Mouse (Mus musculus): ENCODE data around the gene Fxr2. TPM values are rescaled to one million over a fixed set of nuclear protein-coding genes. Genes with fewer than 3 reads are reported as not detected.

The Fxr2 gene
- polyA plus RNA-seq, 1 experiment from 2014 or later, result 23.4 TPM

- Histone ChIP-seq H3K4me1 (peaks cover 48% of the 10 kb centered on the region), H3K27ac (peak overlapping the region; percentile 98), H3K4me2 (peak overlapping the region; percentile 86), H3K36me3 (peaks cover 22% of the 10 kb centered on the region), H3K4me3 (peak overlapping the region; percentile 98), H3K9me3 (replicated peaks) (no peaks in the 10 kb centered on the region), H3K27me3 (replicated peaks) (no peaks in the 10 kb centered on the region), H3K9ac (peak overlapping the region; percentile 99)
- WGBS (ENCODE audit: insufficient replicate concordance), result under 1% methylated on average over 42 of the region's 50 CpGs
- ATAC-seq, result peak; percentile 60
These were observed 507 bp downstream of the Fxr2 start for GRCm38 (mm10) chr11:69633128-69633866.

DNA sequence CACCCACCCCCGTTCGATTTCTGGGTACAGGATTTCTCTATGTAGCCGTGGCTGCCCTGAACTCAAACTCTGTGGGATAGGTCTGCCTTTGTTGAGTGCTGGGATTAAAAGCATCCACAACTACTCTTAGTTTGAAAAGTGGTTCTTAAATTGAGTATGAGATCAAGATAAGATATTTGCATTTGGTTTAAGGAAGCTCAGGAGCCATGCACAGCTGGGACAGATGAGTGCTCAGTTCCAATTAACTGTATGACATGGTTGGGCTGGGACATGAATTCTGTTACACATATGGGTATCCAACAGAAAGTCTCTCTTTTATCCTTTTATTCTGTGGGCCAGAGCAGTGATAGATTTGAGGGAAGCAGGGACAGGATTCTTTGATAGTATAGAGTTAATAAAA, 2.7 kb downstream of the Fxr2 start:
- 82% methylated on average over 3 of the region's 3 CpGs for WGBS (ENCODE audit: insufficient replicate concordance)
- H3K27me3 ChIP-seq (replicated peaks), result no peaks in the 10 kb centered on the region
- no peak for ATAC-seq
- peak overlapping the region; percentile 40; the same call in 1 of the 2 replicates for H3K27ac ChIP-seq
- H3K9me3 ChIP-seq (replicated peaks), result no peaks in the 10 kb centered on the region
- peak overlapping the region; percentile 86 for H3K4me2 ChIP-seq
- H3K36me3 ChIP-seq, result peaks cover 39% of the 10 kb centered on the region
- no peak overlapping the region for H3K4me3 ChIP-seq
- H3K9ac ChIP-seq, result peak overlapping the region; percentile 31; the same call in 1 of the 2 replicates
- peaks cover 45% of the 10 kb centered on the region for H3K4me1 ChIP-seq

- H3K9ac ChIP-seq, result no peak overlapping the region
- H3K4me1 ChIP-seq, result no peaks in the 10 kb centered on the region
- no peaks in the 10 kb centered on the region for H3K9me3 ChIP-seq (replicated peaks)
- H3K27ac ChIP-seq, result no peak overlapping the region
- peaks cover 99% of the 10 kb centered on the region for H3K36me3 ChIP-seq
- no peak overlapping the region for H3K4me2 ChIP-seq
- H3K27me3 ChIP-seq (replicated peaks), result no peaks in the 10 kb centered on the region
- ATAC-seq, result no peak
- no peak overlapping the region for H3K4me3 ChIP-seq
- WGBS (ENCODE audit: insufficient replicate concordance), result 90% methylated on average over 5 of the region's 5 CpGs
These were observed 13.1 kb downstream of the Fxr2 start for GRCm38 (mm10) chr11:69645860-69646259.

GRCm38 (mm10) chr11:69653399-69653798, 20.6 kb downstream of the Fxr2 start:
- H3K27me3 ChIP-seq (replicated peaks), result no peaks in the 10 kb centered on the region
- H3K4me1 ChIP-seq, result peaks cover 45% of the 10 kb centered on the region
- H3K27ac ChIP-seq, result no peak overlapping the region
- WGBS (ENCODE audit: insufficient replicate concordance), result 73% methylated on average over 5 of the region's 5 CpGs
- ATAC-seq, result no peak
- no peak overlapping the region for H3K9ac ChIP-seq
- H3K4me3 ChIP-seq, result no peak overlapping the region
- no peak overlapping the region for H3K4me2 ChIP-seq
- H3K36me3 ChIP-seq, result peaks cover 91% of the 10 kb centered on the region
- no peaks in the 10 kb centered on the region for H3K9me3 ChIP-seq (replicated peaks)

DNA sequence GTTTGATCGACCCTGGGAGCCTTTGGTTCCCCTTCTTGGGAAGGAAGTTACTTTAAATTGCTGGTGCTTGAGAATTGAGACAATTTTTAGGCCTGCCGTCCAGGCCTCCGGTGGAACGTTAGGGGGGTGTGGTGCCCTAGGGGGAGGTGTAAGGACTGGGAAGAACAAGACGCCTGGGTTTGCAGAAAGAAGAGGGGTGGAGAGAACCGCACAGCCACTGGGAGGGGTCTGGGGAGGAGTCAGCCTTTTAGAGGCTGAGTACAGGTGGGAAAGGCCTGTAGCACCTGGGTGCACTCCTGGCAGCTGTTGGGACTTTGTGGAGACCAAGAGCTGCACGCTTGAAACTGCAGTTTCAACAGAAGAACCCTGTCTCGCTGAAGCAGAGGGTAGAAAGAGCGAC, 22.0 kb downstream of the Fxr2 start:
- ATAC-seq, result no peak
- 43% methylated on average over 9 of the region's 9 CpGs for WGBS (ENCODE audit: insufficient replicate concordance)
- H3K36me3 ChIP-seq, result peaks cover 89% of the 10 kb centered on the region
- no peaks in the 10 kb centered on the region for H3K27me3 ChIP-seq (replicated peaks)
- H3K4me2 ChIP-seq, result no peak overlapping the region
- no peaks in the 10 kb centered on the region for H3K9me3 ChIP-seq (replicated peaks)
- no peak overlapping the region for H3K9ac ChIP-seq
- H3K4me3 ChIP-seq, result no peak overlapping the region
- H3K27ac ChIP-seq, result peak overlapping the region; percentile 22; the same call in 1 of the 2 replicates
- H3K4me1 ChIP-seq, result peaks cover 45% of the 10 kb centered on the region

GRCm38 (mm10) chr11:69655264-69656064, 22.7 kb downstream of the Fxr2 start, which contains the start of gene Sox15:
Gene Sox15 (plus strand): TSS chr11:69655314.
- no peak within 1 kb of the TSS for H3K4me3 ChIP-seq
- H3K9me3 ChIP-seq (replicated peaks), result no peaks in the 10 kb centered on the region
- H3K36me3 ChIP-seq, result peaks cover 88% of the 10 kb centered on the region
- H3K27ac ChIP-seq, result peak within 1 kb of the TSS; percentile 34
- H3K4me1 ChIP-seq, result peaks cover 47% of the 10 kb centered on the region
- WGBS (ENCODE audit: insufficient replicate concordance), result 42% methylated on average over 34 of the region's 34 CpGs
- peak within 1 kb of the TSS; percentile 13; the same call in 1 of the 2 replicates for H3K9ac ChIP-seq
- ATAC-seq, result peak; percentile 63; the same call in 1 of the 2 replicates
- H3K27me3 ChIP-seq (replicated peaks), result no peaks in the 10 kb centered on the region
- no peak within 1 kb of the TSS for H3K4me2 ChIP-seq

GRCm38 (mm10) chr11:69656065-69656455, 23.3 kb downstream of the Fxr2 start:
- Histone ChIP-seq H3K9ac (peak overlapping the region; percentile 40; the same call in 1 of the 2 replicates), H3K4me3 (no peak overlapping the region), H3K4me1 (peaks cover 53% of the 10 kb centered on the region), H3K27me3 (replicated peaks) (no peaks in the 10 kb centered on the region), H3K4me2 (peak overlapping the region; percentile 30; the same call in 1 of the 2 replicates), H3K9me3 (replicated peaks) (no peaks in the 10 kb centered on the region), H3K27ac (0 out of 2 replicates have a peak overlapping the region, but pooled peaks have one; percentile 34), H3K36me3 (peaks cover 83% of the 10 kb centered on the region)
- ATAC-seq, result no peak
- WGBS (ENCODE audit: insufficient replicate concordance), result 83% methylated on average over 5 of the region's 5 CpGs

DNA sequence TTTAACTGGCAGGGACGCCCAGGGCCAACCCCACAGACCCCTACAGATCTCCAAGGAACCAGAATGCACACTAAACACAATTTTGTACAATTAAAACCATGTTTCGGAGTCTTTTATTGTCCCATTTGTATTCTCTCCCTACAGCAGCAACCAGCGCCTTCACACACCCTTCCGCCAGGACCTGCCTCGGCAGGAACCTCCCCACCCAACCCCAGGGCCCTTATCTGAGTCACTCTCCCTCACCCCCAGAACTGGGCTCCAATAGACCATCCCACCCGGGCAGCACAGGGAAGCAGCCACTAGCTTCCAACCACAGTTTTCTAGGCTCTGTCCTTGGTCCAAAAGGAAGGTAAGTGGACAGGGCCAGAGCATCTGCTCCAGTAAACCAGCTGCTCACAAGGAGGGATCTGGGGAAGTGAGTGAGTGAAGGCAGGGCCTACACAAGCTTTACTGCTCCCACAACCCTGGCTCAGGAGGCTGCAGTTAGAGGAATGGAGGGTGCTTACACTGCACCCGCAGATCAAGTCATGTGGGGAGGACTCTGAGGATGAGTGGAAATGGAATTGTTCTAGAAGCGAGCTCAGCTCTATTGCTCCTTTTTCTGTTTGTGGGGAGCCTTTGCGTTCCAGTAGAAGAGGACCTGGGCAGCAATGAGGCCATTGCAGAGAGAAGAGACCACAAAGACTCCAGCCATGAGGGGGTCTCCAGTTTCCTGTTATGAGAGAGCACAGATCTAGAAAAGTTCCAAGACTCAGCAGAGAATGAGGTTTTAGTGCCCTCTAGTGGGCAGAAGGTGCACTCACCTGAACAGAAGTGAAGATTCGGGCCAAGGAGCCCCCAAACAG, 24.0 kb downstream of the Fxr2 start:
- H3K36me3 ChIP-seq, result peaks cover 75% of the 10 kb centered on the region
- H3K9ac ChIP-seq, result peak overlapping the region; percentile 40
- no peaks in the 10 kb centered on the region for H3K9me3 ChIP-seq (replicated peaks)
- ATAC-seq, result peak; percentile 56; the same call in 1 of the 2 replicates
- H3K27me3 ChIP-seq (replicated peaks), result no peaks in the 10 kb centered on the region
- peak overlapping the region; percentile 30 for H3K4me2 ChIP-seq
- 58% methylated on average over 10 of the region's 10 CpGs for WGBS (ENCODE audit: insufficient replicate concordance)
- no peak overlapping the region for H3K4me3 ChIP-seq
- H3K27ac ChIP-seq, result peak overlapping the region; percentile 34
- peaks cover 60% of the 10 kb centered on the region for H3K4me1 ChIP-seq

DNA sequence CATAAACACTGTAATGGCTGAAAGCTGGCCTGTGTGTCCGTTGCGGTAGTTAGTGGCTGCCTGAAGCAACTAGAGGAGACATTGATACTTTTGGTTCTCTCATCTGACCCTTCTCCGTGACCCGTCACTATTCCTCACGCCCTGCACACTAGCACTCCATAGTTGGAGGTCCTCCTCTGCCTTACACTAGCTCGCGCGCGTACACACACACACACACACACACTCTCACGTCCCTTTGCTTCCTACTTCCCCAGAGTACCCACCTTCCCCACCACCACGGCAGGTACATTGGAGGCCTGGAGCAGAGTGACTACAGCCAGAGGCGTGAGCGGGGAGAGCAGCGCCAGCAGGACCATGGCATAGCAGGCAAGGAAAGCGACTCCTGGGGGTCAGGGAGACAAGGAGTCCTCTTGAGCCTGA, 24.7 kb downstream of the Fxr2 start:
- H3K27me3 ChIP-seq (replicated peaks), result no peaks in the 10 kb centered on the region
- peak overlapping the region; percentile 26; the same call in 1 of the 2 replicates for H3K27ac ChIP-seq
- 80% methylated on average over 15 of the region's 15 CpGs for WGBS (ENCODE audit: insufficient replicate concordance)
- H3K4me3 ChIP-seq, result no peak overlapping the region
- H3K9me3 ChIP-seq (replicated peaks), result no peaks in the 10 kb centered on the region
- ATAC-seq, result no peak
- H3K4me2 ChIP-seq, result no peak overlapping the region
- peaks cover 68% of the 10 kb centered on the region for H3K36me3 ChIP-seq
- peaks cover 61% of the 10 kb centered on the region for H3K4me1 ChIP-seq
- H3K9ac ChIP-seq, result no peak overlapping the region; the same call in 1 of the 2 replicates

DNA sequence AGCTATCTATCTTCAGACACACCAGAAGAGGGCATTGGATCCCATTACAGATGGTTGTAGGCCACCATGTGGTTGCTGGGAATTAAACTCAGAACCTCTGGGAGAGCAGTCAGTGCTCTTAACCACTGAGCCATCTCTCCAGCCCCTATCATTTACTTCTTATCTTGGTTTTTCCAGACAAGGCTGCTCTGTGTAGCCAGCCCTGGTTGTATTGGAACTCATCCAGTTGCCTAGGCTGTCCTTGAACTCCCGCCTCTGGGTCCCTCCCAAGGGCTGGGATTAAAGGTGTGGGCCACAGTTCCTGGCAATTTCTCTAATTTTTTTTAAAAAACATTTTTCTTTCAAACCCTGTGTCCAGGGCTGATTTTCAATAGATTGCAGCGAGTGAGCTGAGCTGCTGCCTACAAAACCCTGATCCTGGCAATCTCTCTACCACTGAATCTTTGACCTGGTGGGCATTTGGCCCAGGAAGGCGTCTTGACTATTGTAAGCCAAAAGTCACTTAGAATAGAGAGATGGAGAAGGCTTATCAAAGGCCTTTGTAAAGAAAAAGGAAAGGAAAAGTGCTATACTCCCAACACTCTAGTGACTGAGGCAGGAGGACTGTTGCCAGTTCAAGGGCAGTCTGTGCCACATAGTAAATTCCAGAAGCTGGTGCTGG, 28.6 kb downstream of the Fxr2 start:
- ATAC-seq, result no peak
- no peaks in the 10 kb centered on the region for H3K9me3 ChIP-seq (replicated peaks)
- H3K4me3 ChIP-seq, result peak overlapping the region; percentile 68
- 61% methylated on average over 3 of the region's 3 CpGs for WGBS (ENCODE audit: insufficient replicate concordance)
- peak overlapping the region; percentile 75 for H3K4me2 ChIP-seq
- peaks cover 68% of the 10 kb centered on the region for H3K36me3 ChIP-seq
- peaks cover 56% of the 10 kb centered on the region for H3K4me1 ChIP-seq
- peak overlapping the region; percentile 70 for H3K9ac ChIP-seq
- H3K27ac ChIP-seq, result peak overlapping the region; percentile 93
- no peaks in the 10 kb centered on the region for H3K27me3 ChIP-seq (replicated peaks)

Data from liver, embryonic 12.5 days (tissue).